15 mouse cellular contexts compared by ENCODE assay signal in the genomic region with DNA sequence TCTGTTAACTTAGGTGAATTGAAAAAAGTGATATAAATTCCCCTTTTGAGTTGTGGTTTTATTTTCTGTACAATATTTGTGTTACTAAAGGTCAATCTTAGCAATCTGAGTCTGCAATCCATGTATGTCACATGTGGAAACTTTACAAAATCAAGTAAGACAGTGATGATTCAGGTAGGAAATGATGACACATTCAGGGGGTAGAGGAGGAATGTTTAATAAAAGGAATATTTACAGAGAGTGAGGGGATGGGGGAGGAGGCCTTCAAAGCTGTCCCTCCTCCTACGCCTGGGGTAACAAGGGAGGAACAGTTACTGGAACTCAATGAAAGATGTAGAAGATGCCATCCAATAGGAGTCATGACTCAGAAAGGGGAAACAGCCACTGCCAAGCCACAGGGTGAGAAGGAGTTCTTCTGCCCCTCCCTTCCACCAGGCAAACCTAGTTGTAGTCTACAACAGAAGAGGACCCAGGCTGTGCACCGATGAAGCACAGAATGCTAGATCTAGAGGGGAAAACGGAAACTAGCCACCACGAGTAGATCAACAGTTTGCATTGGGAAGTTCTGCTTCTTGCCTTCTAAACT. TPM values are rescaled to one million over a fixed set of nuclear protein-coding genes. Genes with fewer than 3 reads are reported as not detected.
A peak's percentile ranks its signal among the peaks of the same experiment; 100 is the strongest.
DNase-seq lines count a peak whose midpoint lies in the region; ATAC-seq lines count a peak whose summit lies in the region.
"Had no signal": no experiment of that assay in that cellular context is flagged by ENCODE, and none has a peak within 500 bp of the region (broad histone marks: within the 10 kb centered on the region; RNA-seq: fewer than 3 reads in every experiment).

No protein-coding gene starts in this region.

- peak; percentile 79 for DNase-seq in 3T3-L1 (ENCODE audit: low read depth, low spot score)
- DNase-seq in CD4-positive, CD25-positive, alpha-beta regulatory T cell, adult 2 months (ENCODE audit: low read depth, low spot score): peak; percentile 58
- no peak for DNase-seq in adrenal gland, postnatal 4 days (ENCODE audit: low spot score in 2 of 2)
- no peak for DNase-seq in gastrocnemius, postnatal 4 days (ENCODE audit: low spot score in 2 of 2)
- no peak for DNase-seq in thymus, adult 18-20 months
- DNase-seq: adrenal gland, adult 8-10 months; cerebellum, adult 11-12 months; gastrocnemius, postnatal 36 days; heart, postnatal 36 days; right cerebral cortex, postnatal 25 days; thymus, postnatal 14 days had no signal

- peak; percentile 96 for ATAC-seq in common myeloid progenitor, adult 5-6 weeks (replicated peaks; ENCODE audit: low read depth, poor library complexity, severe bottlenecking)
- peak; percentile 98 for ATAC-seq in megakaryocyte, adult 5-6 weeks (ENCODE audit: poor library complexity, severe bottlenecking)
- ATAC-seq: intestine, embryonic 15.5 days; liver, embryonic 12.5 days had no signal

RNA-seq across cellular contexts. Expression of a gene that starts 17.8 kb away (rescaled TPM):
- total RNA-seq in common myeloid progenitor, adult 5-6 weeks (2017): 2.7 and 2.8 TPM in 2 replicates
- 7.2 and 8.8 TPM in 2 replicates for total RNA-seq in megakaryocyte, adult 5-6 weeks (2015)
- total RNA-seq in megakaryocyte, adult 5-6 weeks (2017): 4.9 and 6.7 TPM in 2 replicates
- 1 to 10 TPM in 1 of 2 experiments, under 1 TPM in 1; 0.78 to 1.0 TPM for total RNA-seq in adrenal gland, postnatal 4 days (2021)
- under 1 TPM; 0.37 to 0.62 TPM for total RNA-seq in gastrocnemius, postnatal 4 days (2021)

Comparison
In these comparisons a context has a peak if more than half of its experiments do, and no peak if none do; other contexts are left out.
1. DNase-seq: peak in 3T3-L1 (single experiment) and CD4-positive, CD25-positive, alpha-beta regulatory T cell, adult 2 months (single experiment); none in adrenal gland, postnatal 4 days (0 of 2), gastrocnemius, postnatal 4 days (0 of 2) and thymus, adult 18-20 months (0 of 2).